Mouse (Mus musculus) hindbrain, postnatal 0 days (tissue): ENCODE measurements around the gene Slc37a1. TPM values are rescaled to one million over a fixed set of nuclear protein-coding genes. Genes with fewer than 3 reads are reported as not detected.

Experiments used
- ATAC-seq: fragments of 200-750 bp; cut with Nextera tagmentation; 2 replicates; pipeline ENCODE4 v1.8.0; 2017; ENCODE audit warnings: mild to moderate bottlenecking, moderate TSS enrichment, moderate library complexity
- DNase-seq: peaks from one replicate; pipeline ENCODE4 v3.0.0-alpha.2; 2015; ENCODE audit warnings: low spot score
- H3K27ac ChIP-seq: fragments of 300-500 bp; sonication (generic); 2 replicates; pipeline ENCODE4 v1.5.1; 2014; ENCODE audit warnings: mild to moderate bottlenecking
- H3K27me3 ChIP-seq: fragments of 300-500 bp; sonication (generic); 2 replicates; pipeline ENCODE4 v1.6.1; 2014; ENCODE audit warnings: low read length, mixed read lengths; ENCODE audit not compliant: insufficient read depth
- H3K36me3 ChIP-seq: fragments of 300-500 bp; sonication (generic); 2 replicates; pipeline ENCODE4 v1.6.1; 2014; ENCODE audit warnings: low read length, mixed read lengths; ENCODE audit not compliant: insufficient read depth
- H3K4me1 ChIP-seq: fragments of 300-500 bp; sonication (generic); 2 replicates; pipeline ENCODE4 v1.6.1; 2014; ENCODE audit warnings: antibody characterized with exemption, low read length, mixed read lengths; ENCODE audit not compliant: insufficient read depth
- H3K4me2 ChIP-seq: fragments of 300-500 bp; sonication (generic); 2 replicates; pipeline ENCODE4 v1.6.1; 2014; ENCODE audit warnings: low read depth, mild to moderate bottlenecking, low read length, moderate library complexity, mixed read lengths
- H3K4me3 ChIP-seq: fragments of 300-500 bp; sonication (generic); 2 replicates; pipeline ENCODE4 v1.5.1; 2014; ENCODE audit warnings: low read length
- H3K9ac ChIP-seq: fragments of 300-500 bp; sonication (generic); replicated peaks from 2 replicates; pipeline ENCODE4 v1.6.1; 2014; ENCODE audit warnings: mild to moderate bottlenecking, low read length, moderate library complexity, mixed read lengths
- H3K9me3 ChIP-seq: fragments of 300-500 bp; sonication (generic); 2 replicates; pipeline ENCODE4 v1.6.1; 2016; ENCODE audit warnings: low read length, mixed read lengths
- CTCF ChIP-seq: IDR thresholded peaks from 2 replicates; pipeline ENCODE4 v1.5.1; 2016; ENCODE audit warnings: antibody characterized with exemption, control low read depth, low read depth
- WGBS: fragments of 180-500 bp; shearing (Covaris S2); extraction: QIAGEN DNeasy Blood & Tissue Kit; methylation state at CpG from one replicate; pipeline ENCODE4 v1.1.7; 2014; 5-methylcytosine and 5-hydroxymethylcytosine counted together
- polyA plus RNA-seq: library from polyadenylated mRNA; unstranded; fragments of >200 nt; fragmentation: Nextera tagmentation; extraction: Ambion mirVana; gene quantifications from 2 replicates; pipeline ENCODE4 v1.2.1, GENCODE M21; 2015
- total RNA-seq: library from RNA; depleted of rRNA; stranded (reverse); fragments of >200 nt; gene quantifications from 2 replicates; pipeline ENCODE4 v1.2.3, GENCODE M21; 2014

The Slc37a1 gene
- total and polyA plus RNA-seq, 2 experiments from 2014 or later, result 5.7 to 10.7 TPM

DNA sequence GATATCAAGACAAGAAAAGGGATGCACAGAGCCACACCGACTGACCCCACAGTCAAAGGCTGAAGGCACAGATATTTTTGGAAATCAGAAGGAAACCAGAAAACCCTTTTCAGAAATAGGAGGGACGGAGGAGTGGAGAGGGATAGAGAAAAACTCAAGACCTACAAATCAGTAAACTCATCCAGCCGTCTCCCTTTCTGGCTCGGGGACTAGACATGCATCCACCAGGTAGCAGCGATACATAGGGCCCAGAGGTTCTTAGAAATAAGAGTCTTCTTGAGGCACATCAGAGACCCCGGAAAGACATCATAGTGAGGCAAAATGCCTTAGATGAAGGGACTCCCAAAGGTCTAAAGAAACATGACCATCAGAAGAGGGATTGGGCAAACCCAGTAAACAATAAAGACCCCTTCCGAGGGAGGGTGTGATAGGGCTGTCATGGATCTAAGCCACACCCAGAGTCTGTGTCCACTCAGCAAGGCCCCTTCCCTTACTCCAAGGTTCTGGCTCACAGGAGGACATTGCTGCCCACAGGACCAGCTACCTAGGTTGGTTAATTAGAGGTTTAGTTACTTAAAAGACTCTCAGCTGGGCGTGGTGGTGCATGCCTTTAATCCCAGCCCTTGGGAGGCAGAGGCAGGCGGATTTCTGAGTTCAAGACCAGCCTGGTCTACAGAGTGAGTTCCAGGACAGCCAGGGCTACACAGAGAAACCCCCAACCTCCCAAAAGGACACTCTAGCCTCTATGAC, 14.0 kb upstream of the Slc37a1 start:
- WGBS, result 91% methylated on average over 9 of the region's 9 CpGs

DNA sequence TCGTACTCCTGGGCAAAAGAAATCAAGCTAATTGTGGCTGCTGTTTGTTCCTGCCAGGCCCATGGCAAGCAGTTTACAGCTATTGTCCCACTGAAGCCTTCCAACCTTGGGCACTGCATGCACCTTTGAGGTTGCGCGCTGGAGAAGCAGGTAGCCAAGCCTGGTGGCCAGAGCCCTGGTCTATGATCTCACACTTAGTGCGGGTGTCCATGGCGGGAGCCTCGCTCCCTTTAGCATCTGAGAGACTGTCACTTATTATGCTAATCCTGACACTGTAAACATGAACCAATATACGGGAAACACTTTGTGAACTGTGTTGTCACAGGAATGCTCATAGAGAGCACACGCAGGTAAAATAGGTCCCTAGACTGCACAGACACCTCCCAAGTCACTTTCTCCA, 13.0 kb upstream of the Slc37a1 start:
- Histone ChIP-seq H3K4me3 (no peak overlapping the region), H3K4me1 (0 out of 2 replicates have a peak, but pooled peaks cover 4% of the 10 kb centered on the region), H3K4me2 (no peak overlapping the region), H3K27me3 (no peaks in the 10 kb centered on the region), H3K9me3 (no peaks in the 10 kb centered on the region), H3K27ac (no peak overlapping the region), H3K36me3 (no peaks in the 10 kb centered on the region), H3K9ac (no peak overlapping the region)
- DNase-seq, result no peak
- 88% methylated on average over 8 of the region's 8 CpGs for WGBS
- no peak for ATAC-seq
- no peak for TF ChIP-seq CTCF

More for the DNA sequence above, 14.0 kb upstream of the Slc37a1 start:
- Histone ChIP-seq H3K4me2 (no peak overlapping the region), H3K27me3 (no peaks in the 10 kb centered on the region), H3K27ac (no peak overlapping the region), H3K9me3 (no peaks in the 10 kb centered on the region), H3K36me3 (no peaks in the 10 kb centered on the region), H3K9ac (no peak overlapping the region), H3K4me3 (no peak overlapping the region), H3K4me1 (0 out of 2 replicates have a peak, but pooled peaks cover 2% of the 10 kb centered on the region)
- TF ChIP-seq CTCF, result no peak
- DNase-seq, result no peak
- ATAC-seq, result no peak

DNA sequence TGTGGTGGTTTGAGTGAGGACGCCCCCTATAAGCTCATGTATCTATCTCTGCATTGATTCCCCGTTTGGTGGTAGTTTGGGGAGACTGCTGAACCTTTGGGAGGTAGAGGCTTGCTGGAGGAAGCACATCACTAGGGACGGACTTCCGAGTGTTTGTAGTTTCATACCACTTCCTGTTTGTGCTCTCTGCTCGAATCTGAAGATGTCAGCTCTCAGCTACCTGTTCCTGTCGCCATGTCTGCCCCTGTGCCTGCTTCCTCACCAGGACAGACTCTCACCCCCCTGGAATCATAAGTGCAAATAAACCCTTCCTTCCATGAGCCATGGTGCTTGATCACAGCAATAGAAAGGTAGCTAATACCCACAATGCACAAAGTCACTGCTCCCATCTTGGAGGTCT, 11.4 kb upstream of the Slc37a1 start:
- ATAC-seq, result no peak
- H3K9ac ChIP-seq, result no peak overlapping the region
- no peak for DNase-seq
- no peak overlapping the region for H3K4me2 ChIP-seq
- no peak for TF ChIP-seq CTCF
- no peaks in the 10 kb centered on the region for H3K27me3 ChIP-seq
- 0 out of 2 replicates have a peak, but pooled peaks cover 4% of the 10 kb centered on the region for H3K4me1 ChIP-seq
- no peaks in the 10 kb centered on the region for H3K9me3 ChIP-seq
- 84% methylated on average over 6 of the region's 6 CpGs for WGBS
- H3K36me3 ChIP-seq, result no peaks in the 10 kb centered on the region
- H3K27ac ChIP-seq, result no peak overlapping the region
- H3K4me3 ChIP-seq, result no peak overlapping the region

DNA sequence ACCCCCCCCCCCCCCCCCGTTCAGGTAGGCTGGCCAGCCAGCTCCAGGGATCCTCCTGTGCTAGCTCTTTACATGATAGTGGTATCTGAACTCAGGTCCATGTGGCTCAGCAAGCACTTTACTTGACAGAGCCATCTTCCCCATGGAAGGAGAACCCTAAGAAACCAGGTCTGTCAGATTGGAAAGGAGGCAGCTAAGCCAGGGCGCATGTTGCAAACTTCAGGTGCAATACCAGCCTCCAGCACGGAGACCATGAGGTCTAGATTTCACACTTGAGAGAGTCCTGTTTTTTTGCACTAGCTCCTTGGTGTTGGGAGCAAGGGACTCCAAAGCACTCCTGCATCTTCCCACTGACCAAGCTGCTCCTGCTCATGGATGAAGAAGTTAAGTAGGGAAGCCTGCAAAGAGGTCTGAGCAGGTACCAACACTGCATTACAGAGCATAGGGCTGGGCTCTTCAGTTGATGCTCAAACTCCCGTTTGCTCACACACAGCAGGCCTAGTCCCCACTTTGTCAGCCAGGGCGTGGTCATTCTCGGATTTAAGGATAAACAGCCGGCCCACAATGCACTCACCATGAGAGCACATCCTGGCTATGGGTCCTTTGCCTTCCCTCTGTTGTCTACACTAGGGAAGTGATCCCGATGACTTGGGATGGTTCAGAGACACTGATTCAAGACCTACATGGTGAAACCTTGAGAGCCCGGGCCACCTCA, 10.2 kb upstream of the Slc37a1 start:
- TF ChIP-seq CTCF, result no peak
- Histone ChIP-seq H3K27me3 (no peaks in the 10 kb centered on the region), H3K27ac (peak overlapping the region; percentile 71; the same call in 1 of the 2 replicates), H3K9ac (peak overlapping the region; percentile 47; the same call in 1 of the 2 replicates), H3K36me3 (no peaks in the 10 kb centered on the region), H3K4me3 (peak overlapping the region; percentile 46), H3K4me1 (0 out of 2 replicates have a peak, but pooled peaks cover 4% of the 10 kb centered on the region), H3K9me3 (no peaks in the 10 kb centered on the region), H3K4me2 (peak overlapping the region; percentile 84)
- no peak for DNase-seq
- WGBS, result 28% methylated on average over 9 of the region's 9 CpGs
- ATAC-seq, result peak; percentile 14; the same call in 1 of the 2 replicates

DNA sequence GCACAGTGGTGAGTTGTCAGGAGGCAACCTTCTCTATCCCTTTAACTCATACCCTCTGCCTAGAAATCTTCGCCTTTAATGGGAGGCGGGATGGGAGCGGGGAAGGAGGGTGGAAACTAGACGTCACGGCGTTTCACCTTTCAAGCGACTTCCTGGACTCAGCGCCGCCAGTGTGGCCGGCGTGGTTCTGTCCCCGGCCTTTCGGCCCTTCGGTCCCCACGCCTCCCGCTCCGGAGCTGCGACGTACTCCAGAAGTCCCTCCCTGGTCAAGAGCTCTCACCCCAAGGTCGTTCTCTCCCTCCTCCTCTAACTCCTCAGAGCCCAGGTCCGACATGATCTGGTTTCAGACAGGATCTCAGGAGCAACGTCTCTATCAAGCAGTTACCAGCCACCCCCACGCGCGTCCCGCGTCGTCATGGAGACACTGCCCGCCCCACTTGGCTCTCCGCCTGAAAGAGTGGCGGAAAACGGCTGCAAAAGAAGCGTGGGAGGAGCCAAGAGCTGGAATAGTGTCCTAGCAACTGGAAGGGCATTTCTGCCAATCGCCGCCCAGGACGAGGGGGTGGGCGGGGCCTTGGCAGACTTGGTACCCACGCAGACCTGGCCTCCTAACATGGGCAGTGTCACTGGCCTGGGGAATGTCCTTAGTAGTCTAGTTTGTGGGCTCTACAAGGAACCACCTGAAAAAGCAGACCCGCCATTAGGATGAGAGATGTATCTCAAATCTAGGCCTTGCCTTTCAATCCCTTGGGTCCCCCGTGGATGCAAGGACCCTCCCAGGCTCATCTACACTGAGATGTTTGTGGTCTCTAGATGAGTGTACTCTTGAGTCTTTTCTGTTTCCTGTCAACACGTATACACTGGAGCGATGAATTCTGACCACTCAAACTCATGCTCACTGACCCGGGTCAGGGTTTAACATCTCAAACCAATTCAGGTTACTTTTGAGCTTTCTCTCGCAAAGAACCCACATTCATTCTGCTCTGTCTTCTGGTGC, 9.4 kb upstream of the Slc37a1 start, which contains the start of gene Rsph1:
Gene Rsph1 (minus strand): TSS at position 462 of the 997 bp plus-strand sequence.
- ATAC-seq, result peak; percentile 94
- WGBS, result 9% methylated on average over 44 of the region's 44 CpGs

DNA sequence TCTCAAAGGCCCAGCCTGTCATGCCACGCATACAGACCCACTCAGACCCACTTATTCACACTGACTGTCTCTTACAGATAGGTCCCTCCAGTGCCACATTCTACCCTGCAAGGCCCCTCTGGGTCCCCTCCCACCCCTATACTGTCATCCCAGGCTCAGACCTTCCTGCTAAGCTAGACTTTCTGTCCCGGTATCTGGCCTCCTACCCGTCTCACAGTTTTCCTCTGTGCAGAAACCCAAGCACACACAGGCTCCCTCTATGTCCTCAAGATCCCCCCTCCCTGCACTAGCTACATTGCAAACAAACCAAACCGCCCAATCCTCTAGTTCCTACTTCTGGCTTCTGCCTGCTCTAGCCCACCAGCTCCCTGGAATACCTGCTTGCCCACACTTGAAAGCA, 8.7 kb upstream of the Slc37a1 start:
- H3K4me1 ChIP-seq, result 0 out of 2 replicates have a peak, but pooled peaks cover 4% of the 10 kb centered on the region
- no peak for ATAC-seq

More for the DNA sequence above, 9.4 kb upstream of the Slc37a1 start, which contains the start of gene Rsph1:
- H3K36me3 ChIP-seq, result no peaks in the 10 kb centered on the region
- peak within 1 kb of the TSS; percentile 84 for H3K4me2 ChIP-seq
- H3K4me3 ChIP-seq, result peak within 1 kb of the TSS; percentile 46
- H3K27ac ChIP-seq, result peak within 1 kb of the TSS; percentile 71
- H3K4me1 ChIP-seq, result 0 out of 2 replicates have a peak, but pooled peaks cover 4% of the 10 kb centered on the region
- peak within 1 kb of the TSS; percentile 47 for H3K9ac ChIP-seq
- DNase-seq, result peak; percentile 97
- H3K27me3 ChIP-seq, result no peaks in the 10 kb centered on the region
- no peaks in the 10 kb centered on the region for H3K9me3 ChIP-seq
- no peak for TF ChIP-seq CTCF

More for the DNA sequence above, 8.7 kb upstream of the Slc37a1 start:
- no peak overlapping the region for H3K4me2 ChIP-seq
- H3K9ac ChIP-seq, result no peak overlapping the region
- no peaks in the 10 kb centered on the region for H3K27me3 ChIP-seq
- 79% methylated on average over 4 of the region's 4 CpGs for WGBS
- H3K9me3 ChIP-seq, result no peaks in the 10 kb centered on the region
- H3K36me3 ChIP-seq, result no peaks in the 10 kb centered on the region
- no peak for DNase-seq
- H3K27ac ChIP-seq, result peak overlapping the region; percentile 62
- no peak for TF ChIP-seq CTCF
- no peak overlapping the region for H3K4me3 ChIP-seq
